Mouse (Mus musculus) layer of hippocampus, adult 2 months (tissue): ENCODE results near the gene Rpl13. TPM values are rescaled to one million over a fixed set of nuclear protein-coding genes. Genes with fewer than 3 reads are reported as not detected.

Experiments used
- DNase-seq, 2 experiments: peaks; one replicate each; pipeline ENCODE4 v3.0.0; 2022; ENCODE audit warnings: low spot score in 2 of 2
- H3K27ac ChIP-seq: fragments of 200-600 bp; 2 replicates; pipeline ENCODE4 v1.8.1; 2022
- H3K4me3 ChIP-seq: fragments of 200-600 bp; 2 replicates; pipeline ENCODE4 v1.8.1; 2022; ENCODE audit warnings: mild to moderate bottlenecking
- CTCF ChIP-seq: fragments of 200-600 bp; conservative IDR thresholded peaks from 2 replicates; pipeline ENCODE4 v1.8.1; 2022; ENCODE audit warnings: antibody characterized with exemption, mild to moderate bottlenecking, moderate library complexity
- long read RNA-seq, 2 experiments: library from polyadenylated mRNA; stranded (forward); transcript quantifications; one replicate each; pipeline ENCODE4 v2.0.0; 2021; ENCODE audit warnings: borderline mapping rate in 2 of 2
- total RNA-seq, 2 experiments: library from RNA; stranded (reverse); gene quantifications; 2 replicates each; pipeline ENCODE4 v1.2.3; 2021

Rpl13 gene
- 100 to 1,000 TPM; 418 to 466 TPM for total RNA-seq
- long read RNA-seq, experiment 1, transcript Rpl13-201 (6 exons, 780 nt): major isoform, 218 of 234 reads
- long read RNA-seq, experiment 1, partial matches to known transcripts: 15 of 234 reads
- long read RNA-seq, experiment 1, other reads (novel, unspliced or antisense): 0 of 234 reads
- long read RNA-seq, experiment 2, transcript Rpl13-201 (6 exons, 780 nt): major isoform, 301 of 321 reads
- long read RNA-seq, experiment 2, partial matches to known transcripts: 13 of 321 reads
- long read RNA-seq, experiment 2, other reads (novel, unspliced or antisense): 5 of 321 reads

DNA sequence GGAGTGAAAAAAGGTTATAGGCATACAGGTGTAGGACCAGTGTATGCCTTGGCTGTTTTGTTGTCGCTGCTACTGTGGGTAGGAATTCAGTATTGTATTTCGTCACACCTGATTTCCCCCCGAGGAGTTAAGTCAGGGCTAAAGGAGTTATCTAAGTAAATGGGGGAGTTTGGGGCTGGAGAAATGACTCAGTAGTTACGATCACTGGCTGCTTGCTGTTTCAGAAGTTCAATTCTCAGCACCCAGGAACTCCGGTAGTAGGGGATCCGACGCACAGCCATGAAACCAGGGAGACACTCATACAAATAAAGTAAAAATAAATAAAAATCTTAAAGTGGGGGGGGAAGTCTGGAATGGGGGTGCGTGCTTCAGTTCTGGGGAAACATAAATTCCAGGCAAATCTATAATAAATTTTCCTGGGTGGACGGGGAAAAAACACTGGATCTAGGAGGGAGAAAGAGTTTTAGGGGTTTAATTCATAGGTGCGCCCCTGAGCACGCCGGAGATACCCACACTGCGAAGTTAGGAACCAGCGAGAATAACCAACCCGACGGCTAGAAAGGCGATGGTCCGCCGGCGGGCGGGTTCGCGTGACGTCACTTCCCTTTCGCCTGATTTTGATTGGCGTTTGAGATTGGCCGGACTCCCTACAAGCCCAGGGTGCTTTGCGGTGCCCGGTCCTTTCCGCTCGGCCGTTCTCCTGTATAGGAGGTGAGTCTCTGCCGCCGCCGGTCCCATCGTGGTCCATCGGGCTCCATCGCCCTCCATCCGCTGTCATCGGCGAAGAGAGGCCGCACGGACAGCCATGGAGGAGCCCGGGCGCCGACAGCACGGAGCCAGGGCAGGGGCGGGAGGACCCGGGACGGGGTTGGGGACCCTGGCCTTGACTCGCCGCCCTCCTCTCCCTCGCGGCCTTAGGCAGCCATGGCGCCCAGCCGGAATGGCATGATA, at the start of gene Rpl13:
TSS of gene Rpl13 (plus strand) at position 616 of the 951 bp plus-strand sequence.
- no peak; the same call in 1 of the 2 replicates for TF ChIP-seq CTCF
- H3K27ac ChIP-seq: peak within 1 kb of the TSS; percentile 96
- peak within 1 kb of the TSS; percentile 98 for H3K4me3 ChIP-seq
- peak; percentile 97 to 99 for DNase-seq

DNA sequence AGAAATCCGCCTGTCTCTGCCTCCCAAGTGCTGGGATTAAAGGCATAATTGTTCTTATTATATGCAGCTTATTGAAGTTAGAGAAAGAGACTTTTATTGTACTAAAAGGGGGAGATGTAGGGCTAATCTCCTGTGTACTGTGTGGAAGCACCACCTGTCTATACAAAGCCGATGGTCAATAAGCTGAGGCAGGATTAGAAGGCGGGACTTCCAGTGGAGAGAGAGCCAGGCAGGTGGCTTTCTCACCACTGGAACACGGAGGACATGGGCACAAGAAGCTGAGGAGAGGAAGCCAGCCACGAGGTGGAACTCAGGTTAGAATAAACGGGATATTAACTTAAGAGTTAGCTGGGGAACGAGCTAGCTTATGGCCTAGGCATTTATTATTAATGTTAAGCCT, 39.4 kb upstream of the Rpl13 start, which contains the start of gene Spg7:
TSS of gene Spg7 (plus strand) at position 222 of the 400 bp plus-strand sequence.
- TF ChIP-seq CTCF: no peak
- no peak for DNase-seq
- H3K4me3 ChIP-seq: no peak within 1 kb of the TSS
- no peak within 1 kb of the TSS for H3K27ac ChIP-seq

DNA sequence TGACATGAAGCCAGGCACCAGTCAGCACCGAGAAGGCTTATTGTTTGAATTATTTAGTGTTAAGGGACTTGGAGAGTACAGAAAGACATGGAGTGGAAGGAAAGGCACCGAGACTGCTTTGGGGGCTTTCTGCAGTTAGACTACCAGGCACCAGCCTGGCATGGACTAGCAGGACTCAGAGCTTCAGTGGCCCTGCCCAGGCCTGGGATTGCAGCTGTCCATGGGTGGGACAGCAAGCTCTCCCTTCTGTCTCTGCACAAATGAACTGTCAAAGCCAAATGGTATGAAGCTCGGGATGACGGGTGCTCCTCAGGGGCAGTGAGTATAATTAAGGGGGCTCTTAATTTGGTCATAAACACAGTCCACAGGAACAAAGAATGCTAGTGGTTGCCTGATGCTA, 38.1 kb upstream of the Rpl13 start:
- Histone ChIP-seq H3K27ac (peak overlapping the region; percentile 98), H3K4me3 (peak overlapping the region; percentile 82; the same call in 1 of the 2 replicates)

DNA sequence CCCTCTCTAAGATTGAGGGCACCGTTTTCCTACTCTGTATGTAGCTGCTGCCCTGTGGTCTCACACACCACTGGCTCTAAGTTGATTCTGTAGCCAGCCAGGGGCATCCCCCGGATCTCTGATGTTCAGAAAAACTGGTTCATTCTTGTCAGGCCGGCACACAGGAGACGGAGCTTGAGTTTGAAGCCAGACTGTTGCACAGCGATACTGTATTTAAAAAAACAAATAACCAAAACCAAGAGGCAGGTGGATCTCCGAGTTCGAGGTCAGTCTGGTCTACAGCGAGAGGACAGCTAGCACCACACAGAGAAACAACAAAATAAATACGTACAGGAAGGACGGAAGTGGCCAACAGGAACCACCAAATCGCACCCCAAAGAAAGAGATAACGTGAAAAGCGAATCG, 37.3 kb upstream of the Rpl13 start:
- no peak for TF ChIP-seq CTCF
- no peak for DNase-seq
- Histone ChIP-seq H3K27ac (peak overlapping the region; percentile 98), H3K4me3 (peak overlapping the region; percentile 82)

More for the DNA sequence above, 38.1 kb upstream of the Rpl13 start:
- TF ChIP-seq CTCF: no peak
- DNase-seq: no peak

- peak; percentile 95 to 97 for DNase-seq
- Histone ChIP-seq H3K4me3 (peak overlapping the region; percentile 82), H3K27ac (peak overlapping the region; percentile 98)
- peak; percentile 72 for TF ChIP-seq CTCF
These were observed 36.7 kb upstream of the Rpl13 start for GRCm38 (mm10) chr8:123065214-123066100.

- H3K27ac ChIP-seq: peak overlapping the region; percentile 98
- TF ChIP-seq CTCF: peak; percentile 32
- peak overlapping the region; percentile 82 for H3K4me3 ChIP-seq
- DNase-seq: no peak
These were observed 36.0 kb upstream of the Rpl13 start for GRCm38 (mm10) chr8:123066101-123066683.

- TF ChIP-seq CTCF: no peak
- Histone ChIP-seq H3K27ac (no peak overlapping the region), H3K4me3 (no peak overlapping the region)
- DNase-seq: no peak
These were observed 31.0 kb upstream of the Rpl13 start for GRCm38 (mm10) chr8:123071176-123071575.

GRCm38 (mm10) chr8:123077213-123077612, 24.9 kb upstream of the Rpl13 start:
- no peak for TF ChIP-seq CTCF
- DNase-seq: no peak
- no peak overlapping the region for H3K27ac ChIP-seq

GRCm38 (mm10) chr8:123082993-123083392, 19.2 kb upstream of the Rpl13 start:
- no peak for TF ChIP-seq CTCF
- no peak overlapping the region for H3K4me3 ChIP-seq
- H3K27ac ChIP-seq: peak overlapping the region; percentile 88
- DNase-seq: no peak

More at GRCm38 (mm10) chr8:123077213-123077612, 24.9 kb upstream of the Rpl13 start:
- H3K4me3 ChIP-seq: no peak overlapping the region

- Histone ChIP-seq H3K4me3 (no peak overlapping the region), H3K27ac (peak overlapping the region; percentile 88)
- DNase-seq: peak in 1 of 2 experiments; percentile 69
- no peak for TF ChIP-seq CTCF
These were observed 18.5 kb upstream of the Rpl13 start for GRCm38 (mm10) chr8:123083610-123084009.

GRCm38 (mm10) chr8:123087289-123087688, 14.9 kb upstream of the Rpl13 start:
- TF ChIP-seq CTCF: no peak

GRCm38 (mm10) chr8:123097216-123097615, 4.9 kb upstream of the Rpl13 start:
- H3K4me3 ChIP-seq: no peak overlapping the region
- no peak for TF ChIP-seq CTCF
- H3K27ac ChIP-seq: peak overlapping the region; percentile 80
- DNase-seq: peak in 1 of 2 experiments; percentile 16

More at GRCm38 (mm10) chr8:123087289-123087688, 14.9 kb upstream of the Rpl13 start:
- Histone ChIP-seq H3K4me3 (no peak overlapping the region), H3K27ac (no peak overlapping the region)
- no peak for DNase-seq
